Mouse (Mus musculus) adrenal gland, adult 18-20 months (tissue): ENCODE measurements around the gene Lyzl4. TPM values are rescaled to one million over a fixed set of nuclear protein-coding genes. Genes with fewer than 3 reads are reported as not detected.

Experiments used
- DNase-seq, 2 experiments: peaks; one replicate each; pipeline ENCODE4 v3.0.0; 2021 to 2022; ENCODE audit warnings: low spot score in 2 of 2
- total RNA-seq, 2 experiments: library from RNA; stranded (reverse); gene quantifications; 1 replicate in 1 of 2; 2 replicates in 1 of 2; pipeline ENCODE4 v1.2.3; 2021

The Lyzl4 gene
- total RNA-seq, 2 experiments from 2014 or later, result not detected

- no peak for DNase-seq
Observed at GRCm38 (mm10) chr9:121549010-121549409, 92.9 kb downstream of the Lyzl4 start.

- no peak for DNase-seq
Observed at GRCm38 (mm10) chr9:121547431-121547830, 94.5 kb downstream of the Lyzl4 start.

- no peak for DNase-seq
Observed at GRCm38 (mm10) chr9:121541530-121541929, 100.4 kb downstream of the Lyzl4 start.

- DNase-seq, result no peak
Observed at GRCm38 (mm10) chr9:121532626-121533025, 109.3 kb downstream of the Lyzl4 start.

- DNase-seq, result no peak
Observed at GRCm38 (mm10) chr9:121528605-121529357, 113.1 kb downstream of the Lyzl4 start.

Other genes starting within 250 kb of the Lyzl4 start
- gene Cck, start 146.4 kb downstream of the Lyzl4 start, total RNA-seq, result 1 to 10 TPM in 1 of 2 experiments, under 1 TPM in 1; 0.77 to 2.7 TPM
- under 1 TPM; 0.30 to 0.67 TPM for gene Vipr1, start 620 bp upstream of the Lyzl4 start, total RNA-seq
- gene Sec22c, start 63.4 kb upstream of the Lyzl4 start, total RNA-seq, result 1 to 10 TPM; 4.0 to 4.3 TPM
- 10 to 100 TPM; 40.8 to 44.5 TPM for gene Ss18l2, start 68.2 kb upstream of the Lyzl4 start, total RNA-seq
- 10 to 100 TPM; 61.9 to 62.7 TPM for gene Nktr, start 77.1 kb upstream of the Lyzl4 start, total RNA-seq
- gene Zfp651, start 117.2 kb upstream of the Lyzl4 start, total RNA-seq, result 10 to 100 TPM; 22.8 to 32.5 TPM
- gene Klhl40, start 135.5 kb upstream of the Lyzl4 start, total RNA-seq, result under 1 TPM in 1 of 2 experiments, not detected in 1; 0.32 TPM
- gene Hhatl, start 150.4 kb upstream of the Lyzl4 start, total RNA-seq, result not detected
- gene Ccdc13, start 197.4 kb upstream of the Lyzl4 start, total RNA-seq, result under 1 TPM; 0.70 to 0.93 TPM
- gene Higd1a, start 216.3 kb upstream of the Lyzl4 start, total RNA-seq, result 100 to 1,000 TPM in 1 of 2 experiments, 10 to 100 TPM in 1; 89.4 to 116 TPM